Mouse (Mus musculus) kidney, embryonic 14.5 days (tissue): Measurements from ENCODE around the gene Efcab11. TPM values are rescaled to one million over a fixed set of nuclear protein-coding genes. Genes with fewer than 3 reads are reported as not detected.
"Not testable (repeated sequence)": the region's sequence is repeated elsewhere in the genome, so short reads cannot be mapped to it uniquely, and the experiment has no call there.

ENCODE experiments used
- ATAC-seq: fragments of 200-750 bp; cut with Nextera tagmentation; 2 replicates; pipeline ENCODE4 v1.8.0; 2017; ENCODE audit warnings: moderate number of reproducible peaks, mild to moderate bottlenecking, moderate TSS enrichment, moderate library complexity; ENCODE audit not compliant: low FRiP score, low TSS enrichment
- H3K27ac ChIP-seq: fragments of 300-500 bp; sonication (generic); 2 replicates; pipeline ENCODE4 v1.5.1; 2014; ENCODE audit warnings: low read depth, mild to moderate bottlenecking, low read length, moderate library complexity, mixed read lengths
- H3K27me3 ChIP-seq: fragments of 300-500 bp; sonication (generic); 2 replicates; pipeline ENCODE4 v1.6.1; 2014; ENCODE audit warnings: mild to moderate bottlenecking, low read length; ENCODE audit not compliant: control insufficient read depth, insufficient read depth
- H3K36me3 ChIP-seq: fragments of 300-500 bp; sonication (generic); 2 replicates; pipeline ENCODE4 v1.6.1; 2014; ENCODE audit warnings: low read length, mixed read lengths; ENCODE audit not compliant: control insufficient read depth, insufficient read depth
- H3K4me1 ChIP-seq: fragments of 300-500 bp; sonication (generic); 2 replicates; pipeline ENCODE4 v1.6.1; 2014; ENCODE audit warnings: low read length, mixed read lengths; ENCODE audit not compliant: control insufficient read depth, insufficient read depth
- H3K4me2 ChIP-seq: fragments of 300-500 bp; sonication (generic); replicated peaks from 2 replicates; pipeline ENCODE4 v1.6.1; 2014; ENCODE audit warnings: low read depth, mild to moderate bottlenecking, low read length
- H3K4me3 ChIP-seq: fragments of 300-500 bp; sonication (generic); 2 replicates; pipeline ENCODE4 v1.5.1; 2014; ENCODE audit warnings: mild to moderate bottlenecking, low read length
- H3K9ac ChIP-seq: fragments of 300-500 bp; sonication (generic); 2 replicates; pipeline ENCODE4 v1.6.1; 2014; ENCODE audit warnings: low read depth, mild to moderate bottlenecking, low read length, moderate library complexity
- H3K9me3 ChIP-seq: fragments of 300-500 bp; sonication (generic); 2 replicates; pipeline ENCODE4 v1.6.1; 2016; ENCODE audit warnings: low read length; ENCODE audit not compliant: control insufficient read depth
- WGBS: fragments of 180-500 bp; shearing (Covaris S2); extraction: QIAGEN DNeasy Blood & Tissue Kit; methylation state at CpG from one replicate; pipeline ENCODE4 v1.1.7; 2014; 5-methylcytosine and 5-hydroxymethylcytosine counted together
- polyA plus RNA-seq: library from polyadenylated mRNA; unstranded; fragments of >200 nt; fragmentation: Nextera tagmentation; extraction: Ambion mirVana; gene quantifications from 2 replicates; pipeline ENCODE4 v1.2.1, GENCODE M21; 2014

Gene Efcab11
- polyA plus RNA-seq, 1 experiment from 2014 or later, result 12.8 TPM

DNA sequence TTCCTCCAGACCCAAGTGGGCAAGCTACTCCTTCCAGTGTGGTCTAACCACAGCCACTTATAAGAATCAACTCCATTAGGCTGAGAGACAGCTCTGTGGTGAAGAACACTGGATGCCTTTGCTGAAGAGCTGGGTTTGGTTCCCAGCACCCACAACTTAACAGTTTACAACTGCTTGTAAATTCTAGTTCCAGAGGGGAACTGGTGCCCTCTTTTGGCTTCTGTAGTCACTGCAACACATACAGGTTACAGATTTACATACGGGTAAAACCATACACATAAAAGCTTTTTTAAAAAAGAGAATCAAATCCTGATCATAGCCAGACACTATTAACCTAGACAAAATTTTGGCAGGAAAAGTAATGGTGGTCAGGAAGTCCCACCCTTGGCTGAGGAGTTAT lies 50.8 kb downstream of the Efcab11 start:
- Histone ChIP-seq H3K4me1 (0 out of 2 replicates have a peak, but pooled peaks cover 6% of the 10 kb centered on the region), H3K9ac (no peak overlapping the region), H3K4me2 (no peak overlapping the region), H3K36me3 (no peaks in the 10 kb centered on the region), H3K4me3 (no peak overlapping the region), H3K27me3 (no peaks in the 10 kb centered on the region), H3K9me3 (no peaks in the 10 kb centered on the region), H3K27ac (no peak overlapping the region)
- ATAC-seq, result no peak
- 97% methylated on average over 1 of the region's 1 CpGs for WGBS

DNA sequence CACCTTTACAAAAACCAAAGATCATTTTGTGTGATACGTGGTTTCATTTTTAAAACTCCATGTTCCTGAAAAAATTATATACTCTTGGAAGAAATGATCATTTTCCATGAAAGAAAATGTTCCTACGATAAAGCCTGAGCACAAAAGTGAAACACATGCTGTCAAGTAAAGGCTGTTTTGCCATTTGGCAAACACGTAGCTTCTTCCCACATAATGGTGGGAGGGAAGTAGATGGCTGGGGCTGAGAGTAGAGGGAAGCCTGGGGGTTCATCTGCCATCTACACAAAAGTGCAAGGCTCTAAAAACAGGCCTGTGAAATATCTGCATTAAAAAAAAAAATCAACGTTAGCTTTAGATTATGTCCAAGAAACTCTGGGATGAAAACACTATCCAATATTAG lies 61.6 kb downstream of the Efcab11 start:
- no peak for ATAC-seq
- WGBS, result 91% methylated on average over 4 of the region's 4 CpGs
- no peaks in the 10 kb centered on the region for H3K27me3 ChIP-seq

DNA sequence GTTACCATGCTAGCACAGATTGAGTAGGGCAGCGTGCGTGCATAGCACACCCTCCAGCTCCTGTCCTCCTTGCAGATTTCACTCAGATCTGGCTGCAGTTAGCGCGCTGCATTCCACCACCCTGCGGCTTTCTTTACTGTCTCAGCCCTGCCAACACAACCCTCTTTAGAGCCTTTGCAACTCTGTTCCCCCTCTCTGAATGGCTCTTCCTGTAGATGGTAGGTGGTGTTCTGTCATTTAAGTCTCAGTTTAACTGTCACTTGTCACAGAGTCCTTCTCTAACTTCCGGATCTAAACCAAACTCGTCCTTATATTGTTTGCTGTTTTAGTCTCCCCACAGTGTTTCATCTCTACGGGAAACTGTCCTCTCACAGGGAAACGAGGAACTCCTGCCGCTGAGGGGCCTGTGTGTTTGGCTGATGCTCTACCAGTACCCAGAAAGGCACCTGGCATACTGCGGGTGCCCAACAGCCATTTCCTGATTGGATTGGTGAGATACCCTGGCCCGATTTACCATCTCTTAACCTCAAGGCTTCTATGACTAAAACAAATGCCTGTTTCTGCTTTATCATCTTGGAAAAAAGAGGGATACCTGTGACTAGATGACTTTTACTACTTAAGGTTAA lies 62.8 kb downstream of the Efcab11 start:
- H3K27ac ChIP-seq, result no peak overlapping the region
- WGBS, result 84% methylated on average over 12 of the region's 12 CpGs
- no peak overlapping the region for H3K4me3 ChIP-seq
- H3K36me3 ChIP-seq, result no peaks in the 10 kb centered on the region
- no peak overlapping the region for H3K9ac ChIP-seq
- ATAC-seq, result no peak
- no peaks in the 10 kb centered on the region for H3K9me3 ChIP-seq
- no peak overlapping the region for H3K4me2 ChIP-seq
- H3K27me3 ChIP-seq, result no peaks in the 10 kb centered on the region
- H3K4me1 ChIP-seq, result no peaks in the 10 kb centered on the region

More for the DNA sequence above, 61.6 kb downstream of the Efcab11 start:
- Histone ChIP-seq H3K36me3 (no peaks in the 10 kb centered on the region), H3K9me3 (no peaks in the 10 kb centered on the region), H3K4me3 (no peak overlapping the region), H3K27ac (no peak overlapping the region), H3K9ac (no peak overlapping the region), H3K4me2 (no peak overlapping the region), H3K4me1 (no peaks in the 10 kb centered on the region)

DNA sequence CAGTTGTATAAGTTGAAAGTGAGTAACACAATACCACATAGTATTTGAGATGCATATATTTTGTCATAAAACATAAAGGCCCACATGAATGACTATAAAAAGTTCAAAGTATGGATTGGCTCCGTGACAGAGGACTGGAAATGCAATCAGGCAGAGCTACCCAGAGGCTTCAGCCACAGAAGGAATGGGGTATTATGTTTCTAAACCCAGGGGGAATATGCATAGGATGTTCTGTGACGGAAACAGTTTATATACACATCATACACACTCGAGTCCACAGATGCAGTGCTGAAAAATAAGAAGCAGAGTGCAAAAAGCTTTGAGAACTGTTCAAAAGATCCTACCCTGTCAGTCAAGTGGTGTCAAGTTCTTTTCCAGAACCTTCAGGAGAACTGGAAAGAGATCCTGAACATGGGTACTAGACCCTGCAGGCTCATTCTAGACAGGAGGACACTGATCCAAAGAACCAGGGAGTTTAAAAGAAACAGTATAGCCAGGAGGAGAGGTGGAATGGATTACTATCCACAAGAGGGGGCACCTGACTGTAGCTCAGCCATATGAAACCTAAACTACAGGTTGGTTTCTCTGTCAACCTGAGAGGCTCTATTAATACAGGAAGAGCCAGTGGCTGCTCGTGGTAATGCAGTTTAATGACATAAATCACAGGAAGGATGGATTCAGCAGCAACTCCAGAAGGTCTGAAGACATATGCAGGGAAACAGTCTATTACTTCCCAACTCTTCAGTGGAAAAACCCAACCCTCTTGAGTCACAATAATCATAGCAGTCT lies 64.9 kb downstream of the Efcab11 start:
- Histone ChIP-seq H3K4me2 (no peak overlapping the region), H3K27me3 (no peaks in the 10 kb centered on the region), H3K36me3 (no peaks in the 10 kb centered on the region), H3K4me1 (no peaks in the 10 kb centered on the region), H3K9me3 (no peaks in the 10 kb centered on the region), H3K9ac (no peak overlapping the region), H3K27ac (no peak overlapping the region), H3K4me3 (no peak overlapping the region)
- ATAC-seq, result no peak
- 51% methylated on average over 4 of the region's 4 CpGs for WGBS

DNA sequence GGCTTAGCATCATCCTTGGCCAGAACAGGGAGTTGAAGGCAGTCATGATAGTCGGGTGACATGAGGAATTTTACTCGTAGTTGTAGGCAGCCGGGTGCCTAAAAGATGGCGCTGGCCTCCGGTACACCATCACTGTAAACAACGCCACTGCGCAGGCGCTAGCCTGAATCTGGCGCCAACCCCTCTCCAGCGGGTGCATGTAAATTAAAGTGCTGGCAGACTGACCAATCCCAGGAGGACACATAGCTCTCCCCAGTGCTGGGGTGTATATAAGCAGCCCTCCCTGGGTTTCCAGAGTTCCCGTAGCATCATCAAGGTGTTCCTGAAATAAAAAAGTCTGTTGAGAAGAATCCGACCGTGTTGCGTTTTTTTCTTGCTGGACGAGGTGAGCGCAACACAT lies 66.2 kb downstream of the Efcab11 start:
- 98% methylated on average over 16 of the region's 16 CpGs for WGBS

DNA sequence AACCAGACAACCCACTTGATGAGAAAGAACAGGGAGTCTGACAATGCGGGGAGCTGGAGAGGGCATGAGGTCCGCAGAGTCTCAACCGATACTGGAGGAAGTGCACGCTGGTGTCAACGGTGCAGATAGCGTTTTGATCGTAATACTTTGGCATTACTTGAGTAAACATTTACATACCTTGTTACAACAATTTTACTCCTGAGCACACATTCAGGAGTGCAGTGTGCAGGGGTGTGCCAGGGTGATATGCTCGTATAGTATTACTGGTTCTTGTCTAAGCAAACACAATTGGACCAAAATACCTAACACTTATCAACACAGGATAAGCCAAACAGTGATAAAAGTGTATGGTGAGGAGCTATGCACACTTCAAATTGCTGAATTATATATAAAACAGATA lies 69.0 kb downstream of the Efcab11 start:
- H3K27me3 ChIP-seq, result no peaks in the 10 kb centered on the region
- no peaks in the 10 kb centered on the region for H3K9me3 ChIP-seq
- no peaks in the 10 kb centered on the region for H3K4me1 ChIP-seq
- no peak overlapping the region for H3K27ac ChIP-seq
- no peak for ATAC-seq
- H3K9ac ChIP-seq, result no peak overlapping the region
- no peak overlapping the region for H3K4me3 ChIP-seq
- no peak overlapping the region for H3K4me2 ChIP-seq
- H3K36me3 ChIP-seq, result no peaks in the 10 kb centered on the region
- WGBS, result 95% methylated on average over 8 of the region's 8 CpGs

More for the DNA sequence above, 66.2 kb downstream of the Efcab11 start:
- ATAC-seq, H3K9me3 ChIP-seq, H3K36me3 ChIP-seq, H3K4me2 ChIP-seq, H3K27ac ChIP-seq, H3K9ac ChIP-seq, H3K4me3 ChIP-seq, H3K27me3 ChIP-seq, H3K4me1 ChIP-seq: not testable (repeated sequence)

DNA sequence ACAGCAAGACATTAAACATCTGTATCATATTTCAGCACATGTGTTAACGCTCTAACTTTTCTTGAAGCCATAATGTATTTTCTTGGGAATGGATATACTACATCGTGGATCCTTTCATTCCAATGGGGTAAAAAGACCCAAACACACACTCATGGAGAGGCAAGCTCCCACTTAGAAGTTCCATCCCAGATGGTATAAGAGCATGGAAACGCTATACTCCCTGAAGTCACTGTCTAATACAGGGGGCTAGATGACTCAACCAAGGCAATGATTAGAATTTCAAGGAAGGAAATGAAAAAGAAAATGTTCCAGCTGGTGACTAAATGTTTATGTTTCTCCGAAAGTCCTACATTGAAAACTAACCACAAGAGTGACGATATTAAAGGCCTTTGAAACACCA lies 76.3 kb downstream of the Efcab11 start:
- Histone ChIP-seq H3K36me3 (no peaks in the 10 kb centered on the region), H3K27me3 (no peaks in the 10 kb centered on the region), H3K9me3 (no peaks in the 10 kb centered on the region), H3K4me2 (no peak overlapping the region), H3K9ac (no peak overlapping the region), H3K4me1 (no peaks in the 10 kb centered on the region), H3K4me3 (no peak overlapping the region), H3K27ac (no peak overlapping the region)
- no peak for ATAC-seq
- WGBS, result 72% methylated on average over 5 of the region's 5 CpGs

DNA sequence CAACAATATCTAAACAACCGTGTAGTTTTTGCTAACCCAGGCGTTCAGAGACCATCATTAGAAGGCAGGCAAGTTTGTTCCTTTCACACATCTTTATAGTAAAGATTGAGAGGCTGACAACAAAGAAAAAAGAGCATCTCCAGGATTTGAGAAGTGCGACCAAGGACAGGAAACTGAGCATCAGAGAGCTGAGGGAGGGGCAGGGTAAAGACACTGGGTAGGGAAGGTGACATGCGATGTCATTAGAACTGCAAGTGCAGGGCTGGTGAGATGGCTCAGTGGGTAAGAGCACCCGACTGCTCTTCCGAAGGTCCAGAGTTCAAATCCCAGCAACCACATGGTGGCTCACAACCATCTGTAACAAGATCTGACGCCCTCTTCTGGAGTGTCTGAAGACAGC lies 77.5 kb downstream of the Efcab11 start:
- not testable (repeated sequence) for H3K4me1 ChIP-seq, H3K9ac ChIP-seq, H3K4me3 ChIP-seq, H3K9me3 ChIP-seq, ATAC-seq, H3K27me3 ChIP-seq, H3K4me2 ChIP-seq, H3K36me3 ChIP-seq, H3K27ac ChIP-seq
- 89% methylated on average over 7 of the region's 7 CpGs for WGBS

DNA sequence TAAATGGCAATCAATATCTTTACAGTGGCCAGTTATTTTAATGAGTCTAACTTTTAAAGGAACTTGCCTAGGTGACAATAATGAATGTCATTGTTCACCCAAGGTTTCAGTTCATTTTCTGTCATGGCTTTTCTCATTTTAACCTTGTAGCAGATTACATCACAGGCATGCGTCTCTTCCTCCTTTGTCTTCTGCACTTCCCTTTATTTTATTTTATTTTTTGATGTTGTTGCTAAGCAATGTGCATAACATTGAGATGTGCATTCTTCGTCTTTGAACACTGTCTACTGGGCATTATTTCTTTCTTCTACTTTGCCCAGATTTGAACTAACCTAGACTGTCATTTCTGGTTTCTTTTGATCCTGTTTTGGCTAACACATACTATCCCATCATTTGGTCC lies 88.3 kb downstream of the Efcab11 start:
- H3K4me1 ChIP-seq, result 0 out of 2 replicates have a peak, but pooled peaks cover 6% of the 10 kb centered on the region
- WGBS, result 91% methylated on average over 2 of the region's 2 CpGs
- ATAC-seq, result no peak
- H3K9me3 ChIP-seq, result no peaks in the 10 kb centered on the region
- no peak overlapping the region for H3K4me2 ChIP-seq
- no peak overlapping the region for H3K4me3 ChIP-seq
- H3K27me3 ChIP-seq, result no peaks in the 10 kb centered on the region
- H3K27ac ChIP-seq, result no peak overlapping the region
- no peaks in the 10 kb centered on the region for H3K36me3 ChIP-seq
- no peak overlapping the region for H3K9ac ChIP-seq
